Mouse (Mus musculus): Measurements from ENCODE around the gene Etv2. TPM values are rescaled to one million over a fixed set of nuclear protein-coding genes. Genes with fewer than 3 reads are reported as not detected.

The Etv2 gene
- polyA plus RNA-seq (2014; fragmentation: Illumina TruSeq; extraction: RNeasy Lipid Tissue Mini Kit (QIAGEN cat#74804); ENCODE audit: low read depth, low replicate concordance) = not detected

DNA sequence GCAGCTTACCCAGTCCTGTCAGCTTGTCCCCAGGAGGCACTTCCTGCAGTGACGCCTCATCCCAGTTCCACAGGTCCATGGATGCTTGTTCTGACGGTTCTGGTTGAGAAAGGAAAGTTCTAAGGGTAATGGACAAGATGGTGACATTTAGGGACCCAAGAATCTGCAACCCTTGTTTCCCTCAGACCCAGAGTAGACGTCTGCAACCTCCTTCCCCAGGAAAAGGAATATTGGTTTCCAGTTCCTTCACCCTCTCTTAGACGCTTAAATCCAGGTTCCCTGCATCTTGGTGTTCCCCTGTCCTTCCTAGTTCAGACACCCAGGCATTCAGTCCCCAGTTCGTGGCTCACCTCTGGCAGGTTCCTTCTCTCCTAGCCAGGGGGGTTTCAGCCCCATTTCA, at the start of gene Etv2:
Gene Etv2 (minus strand): TSS at position 101 of the 400 bp plus-strand sequence.

DNA sequence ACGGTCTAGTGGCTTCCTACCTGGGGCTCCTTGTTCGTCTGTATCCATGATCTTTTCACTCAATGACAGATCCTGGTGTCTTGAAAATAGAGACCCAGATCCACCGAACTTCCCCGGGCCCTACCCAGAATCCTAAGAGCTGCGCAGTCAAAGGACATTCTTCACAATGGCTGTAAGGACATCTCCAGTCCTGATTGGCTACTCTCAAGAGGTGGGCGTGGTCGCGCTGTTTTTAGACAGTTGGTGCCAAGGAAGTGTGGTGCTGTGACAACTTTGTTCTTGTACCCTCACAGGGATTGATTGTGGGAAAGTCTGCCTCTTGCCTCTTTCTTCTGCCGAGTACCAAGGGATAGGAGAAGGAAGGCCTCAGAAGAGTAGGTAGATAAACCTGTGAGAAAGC, 35.8 kb upstream of the Etv2 start, which contains the start of gene Pmis2:
Gene Pmis2 (minus strand): TSS at position 126 of the 400 bp plus-strand sequence.

DNA sequence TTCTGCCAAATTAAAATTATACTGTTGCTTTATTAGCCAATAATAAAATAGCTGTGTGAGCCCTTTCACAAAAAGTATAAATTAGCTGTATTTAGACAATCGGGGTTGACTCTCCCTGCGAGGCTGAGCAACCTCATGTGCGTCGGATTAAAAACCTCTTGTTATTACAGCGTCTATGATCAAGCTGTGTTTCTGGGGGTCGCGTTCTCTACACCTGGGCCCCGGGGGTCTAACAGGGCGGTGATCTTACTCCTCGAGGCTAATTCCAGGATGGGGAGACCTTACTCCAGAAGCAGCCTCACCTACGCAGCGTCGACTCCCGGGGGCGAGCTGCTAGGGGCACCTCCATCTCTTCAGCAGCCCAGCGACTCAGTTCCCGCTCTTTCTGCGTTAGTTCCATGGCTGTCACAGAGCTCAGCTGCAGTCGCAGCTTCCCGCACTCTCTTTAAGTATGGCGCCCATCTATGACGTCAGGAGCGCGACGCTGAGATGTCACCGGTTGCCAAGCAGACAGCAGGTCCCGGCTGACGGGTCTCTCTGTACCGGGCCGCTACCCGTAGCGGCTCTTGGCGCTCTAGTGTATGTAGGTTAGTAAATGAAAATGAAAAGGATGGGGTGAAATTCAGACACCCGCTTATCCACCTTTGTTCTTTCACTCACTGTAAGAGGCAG, 29.0 kb upstream of the Etv2 start, which contains the start of gene Haus5:
Gene Haus5 (minus strand): TSS at position 466 of the 672 bp plus-strand sequence.

DNA sequence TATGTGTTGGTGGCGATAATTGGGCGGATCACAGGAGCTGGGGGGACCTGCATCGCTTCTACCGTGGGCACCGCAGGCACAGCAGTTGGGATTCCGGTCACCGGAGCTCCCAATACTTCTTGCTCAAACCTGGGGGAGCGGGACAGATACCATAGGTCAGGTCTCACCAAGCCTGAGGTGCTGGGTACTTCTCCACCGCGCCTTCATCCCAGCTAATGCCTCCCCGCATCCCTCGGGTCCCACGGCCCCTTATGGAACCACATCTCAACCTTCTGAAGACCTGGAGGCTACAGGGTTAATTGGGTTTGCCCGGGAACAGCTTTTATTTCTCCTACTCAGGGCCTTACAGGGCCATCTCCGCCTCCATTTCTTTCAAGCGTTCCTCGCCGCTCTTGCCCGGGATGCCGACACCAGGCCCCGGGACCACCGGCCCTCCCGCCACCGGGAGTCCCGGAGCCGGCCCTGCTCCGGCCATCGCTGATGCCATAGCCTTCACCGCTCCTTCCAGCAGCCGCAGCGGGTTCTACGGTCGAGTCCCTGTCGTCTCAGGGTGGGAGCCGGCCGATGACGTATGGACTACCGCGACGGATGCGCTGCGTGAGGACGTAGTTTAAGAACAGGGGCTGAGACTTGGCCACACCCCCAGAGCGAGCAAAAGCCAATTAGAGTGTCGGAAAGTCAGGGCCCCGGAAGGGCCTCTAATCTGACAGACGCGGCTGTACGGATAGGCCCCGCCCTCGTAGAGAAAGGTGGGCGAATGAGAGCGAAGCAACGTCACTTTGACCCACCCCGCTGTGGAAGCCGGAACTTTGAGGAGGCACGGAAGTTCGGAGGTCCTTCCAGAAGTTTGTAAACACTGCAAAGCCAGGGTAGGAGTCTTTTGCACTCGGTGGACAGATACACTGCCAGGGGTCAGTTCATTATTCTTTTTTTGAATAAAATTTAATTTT, 14.2 kb upstream of the Etv2 start, which contains the start of gene Rbm42:
Gene Rbm42 (minus strand): TSS at position 727 of the 950 bp plus-strand sequence.

GRCm38 (mm10) chr7:30625530-30626384, 9.9 kb downstream of the Etv2 start, which contains the start of gene Cox6b1:
Gene Cox6b1 (minus strand): TSS chr7:30626151.

DNA sequence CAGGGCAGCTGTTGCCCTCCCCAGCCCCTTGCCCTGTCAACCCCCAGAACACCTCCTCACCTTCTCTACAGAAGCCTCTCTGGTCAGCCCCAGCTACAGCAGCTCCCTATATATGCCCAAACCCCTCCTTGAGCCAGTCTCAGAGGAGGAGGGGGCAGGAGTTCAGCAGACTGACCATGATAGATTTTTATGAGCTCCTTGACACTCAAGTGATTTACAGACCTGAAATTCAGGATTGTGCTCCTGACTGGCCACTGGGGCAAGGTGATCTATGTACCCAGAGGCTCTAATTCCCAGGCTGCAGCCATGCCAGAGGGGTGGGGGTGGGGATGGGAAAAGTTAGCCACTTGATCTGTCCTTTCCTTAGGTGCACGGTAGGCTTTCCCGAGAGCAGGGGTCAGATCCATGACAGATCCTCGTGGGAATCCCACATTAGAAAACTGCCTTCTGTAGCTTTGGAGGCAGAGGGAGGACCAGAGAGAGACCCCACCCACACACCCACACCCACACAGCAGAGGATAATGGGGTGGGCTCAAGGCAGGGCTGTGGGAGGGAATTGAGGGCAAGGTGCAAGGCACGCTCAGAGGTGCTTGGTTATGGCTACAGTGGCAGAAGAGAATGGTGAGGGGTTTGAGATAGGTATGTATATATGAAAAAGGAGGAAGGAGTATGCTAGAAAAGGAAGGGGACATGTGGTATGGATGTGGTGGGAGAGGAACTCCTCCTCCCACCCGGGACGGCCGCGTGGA, 22.8 kb downstream of the Etv2 start, which contains the start of gene Upk1a:
Gene Upk1a (minus strand): TSS at position 194 of the 749 bp plus-strand sequence.

GRCm38 (mm10) chr7:30598786-30599185, 36.9 kb downstream of the Etv2 start, which contains the start of gene Zbtb32:
Gene Zbtb32 (minus strand): TSS chr7:30598909.

GRCm38 (mm10) chr7:30588676-30589434, 46.8 kb downstream of the Etv2 start, which contains the start of gene Kmt2b:
Gene Kmt2b (minus strand): TSS chr7:30588726.

Other genes with a start within 250 kb of the Etv2 start
- gene Tyrobp, start 222.1 kb downstream of the Etv2 start, polyA plus RNA-seq (2014; fragmentation: Illumina TruSeq; extraction: RNeasy Lipid Tissue Mini Kit (QIAGEN cat#74804); ENCODE audit: low read depth, low replicate concordance) = 6.5 TPM
- not detected for gene Hcst, start 216.0 kb downstream of the Etv2 start, polyA plus RNA-seq (2014; fragmentation: Illumina TruSeq; extraction: RNeasy Lipid Tissue Mini Kit (QIAGEN cat#74804); ENCODE audit: low read depth, low replicate concordance)
- gene Nfkbid, start 214.1 kb downstream of the Etv2 start, polyA plus RNA-seq (2014; fragmentation: Illumina TruSeq; extraction: RNeasy Lipid Tissue Mini Kit (QIAGEN cat#74804); ENCODE audit: low read depth, low replicate concordance) = not detected
- gene Aplp1, start 190.3 kb downstream of the Etv2 start, polyA plus RNA-seq (2014; fragmentation: Illumina TruSeq; extraction: RNeasy Lipid Tissue Mini Kit (QIAGEN cat#74804); ENCODE audit: low read depth, low replicate concordance) = not detected
- not detected for gene Kirrel2, start 178.2 kb downstream of the Etv2 start, polyA plus RNA-seq (2014; fragmentation: Illumina TruSeq; extraction: RNeasy Lipid Tissue Mini Kit (QIAGEN cat#74804); ENCODE audit: low read depth, low replicate concordance)
- not detected for gene Nphs1, start 177.5 kb downstream of the Etv2 start, polyA plus RNA-seq (2014; fragmentation: Illumina TruSeq; extraction: RNeasy Lipid Tissue Mini Kit (QIAGEN cat#74804); ENCODE audit: low read depth, low replicate concordance)
- gene Prodh2, start 142.2 kb downstream of the Etv2 start, polyA plus RNA-seq (2014; fragmentation: Illumina TruSeq; extraction: RNeasy Lipid Tissue Mini Kit (QIAGEN cat#74804); ENCODE audit: low read depth, low replicate concordance) = 10.0 TPM
- gene Arhgap33, start 100.8 kb downstream of the Etv2 start, polyA plus RNA-seq (2014; fragmentation: Illumina TruSeq; extraction: RNeasy Lipid Tissue Mini Kit (QIAGEN cat#74804); ENCODE audit: low read depth, low replicate concordance) = not detected
- gene Hspb6, start 83.7 kb downstream of the Etv2 start, polyA plus RNA-seq (2014; fragmentation: Illumina TruSeq; extraction: RNeasy Lipid Tissue Mini Kit (QIAGEN cat#74804); ENCODE audit: low read depth, low replicate concordance) = 13.0 TPM
- 0.34 TPM for gene Proser3, start 83.6 kb downstream of the Etv2 start, polyA plus RNA-seq (2014; fragmentation: Illumina TruSeq; extraction: RNeasy Lipid Tissue Mini Kit (QIAGEN cat#74804); ENCODE audit: low read depth, low replicate concordance)
- gene Lin37, start 76.0 kb downstream of the Etv2 start, polyA plus RNA-seq (2014; fragmentation: Illumina TruSeq; extraction: RNeasy Lipid Tissue Mini Kit (QIAGEN cat#74804); ENCODE audit: low read depth, low replicate concordance) = 5.1 TPM
- 14.8 TPM for gene U2af1l4, start 72.6 kb downstream of the Etv2 start, polyA plus RNA-seq (2014; fragmentation: Illumina TruSeq; extraction: RNeasy Lipid Tissue Mini Kit (QIAGEN cat#74804); ENCODE audit: low read depth, low replicate concordance)
- 1.6 TPM for gene Gm49396, start 72.5 kb downstream of the Etv2 start, polyA plus RNA-seq (2014; fragmentation: Illumina TruSeq; extraction: RNeasy Lipid Tissue Mini Kit (QIAGEN cat#74804); ENCODE audit: low read depth, low replicate concordance)
- 23.8 TPM for gene Psenen, start 72.2 kb downstream of the Etv2 start, polyA plus RNA-seq (2014; fragmentation: Illumina TruSeq; extraction: RNeasy Lipid Tissue Mini Kit (QIAGEN cat#74804); ENCODE audit: low read depth, low replicate concordance)
- gene Igflr1, start 70.4 kb downstream of the Etv2 start, polyA plus RNA-seq (2014; fragmentation: Illumina TruSeq; extraction: RNeasy Lipid Tissue Mini Kit (QIAGEN cat#74804); ENCODE audit: low read depth, low replicate concordance) = not detected
- gene Kmt2b, start 47.1 kb downstream of the Etv2 start, polyA plus RNA-seq (2014; fragmentation: Illumina TruSeq; extraction: RNeasy Lipid Tissue Mini Kit (QIAGEN cat#74804); ENCODE audit: low read depth, low replicate concordance) = 2.6 TPM
- not detected for gene Zbtb32, start 36.9 kb downstream of the Etv2 start, polyA plus RNA-seq (2014; fragmentation: Illumina TruSeq; extraction: RNeasy Lipid Tissue Mini Kit (QIAGEN cat#74804); ENCODE audit: low read depth, low replicate concordance)
- gene Upk1a, start 23.0 kb downstream of the Etv2 start, polyA plus RNA-seq (2014; fragmentation: Illumina TruSeq; extraction: RNeasy Lipid Tissue Mini Kit (QIAGEN cat#74804); ENCODE audit: low read depth, low replicate concordance) = not detected
- gene Cox6b1, start 9.7 kb downstream of the Etv2 start, polyA plus RNA-seq (2014; fragmentation: Illumina TruSeq; extraction: RNeasy Lipid Tissue Mini Kit (QIAGEN cat#74804); ENCODE audit: low read depth, low replicate concordance) = 967 TPM
- gene Rbm42, start 14.5 kb upstream of the Etv2 start, polyA plus RNA-seq (2014; fragmentation: Illumina TruSeq; extraction: RNeasy Lipid Tissue Mini Kit (QIAGEN cat#74804); ENCODE audit: low read depth, low replicate concordance) = 0.50 TPM
- 0.93 TPM for gene Haus5, start 29.1 kb upstream of the Etv2 start, polyA plus RNA-seq (2014; fragmentation: Illumina TruSeq; extraction: RNeasy Lipid Tissue Mini Kit (QIAGEN cat#74804); ENCODE audit: low read depth, low replicate concordance)
- gene Pmis2, start 35.8 kb upstream of the Etv2 start, polyA plus RNA-seq (2014; fragmentation: Illumina TruSeq; extraction: RNeasy Lipid Tissue Mini Kit (QIAGEN cat#74804); ENCODE audit: low read depth, low replicate concordance) = not detected
- gene 2200002J24Rik, start 63.1 kb upstream of the Etv2 start, polyA plus RNA-seq (2014; fragmentation: Illumina TruSeq; extraction: RNeasy Lipid Tissue Mini Kit (QIAGEN cat#74804); ENCODE audit: low read depth, low replicate concordance) = not detected
- 0.21 TPM for gene Atp4a, start 76.4 kb upstream of the Etv2 start, polyA plus RNA-seq (2014; fragmentation: Illumina TruSeq; extraction: RNeasy Lipid Tissue Mini Kit (QIAGEN cat#74804); ENCODE audit: low read depth, low replicate concordance)
- gene Tmem147, start 93.7 kb upstream of the Etv2 start, polyA plus RNA-seq (2014; fragmentation: Illumina TruSeq; extraction: RNeasy Lipid Tissue Mini Kit (QIAGEN cat#74804); ENCODE audit: low read depth, low replicate concordance) = 28.3 TPM
- not detected for gene Gapdhs, start 107.8 kb upstream of the Etv2 start, polyA plus RNA-seq (2014; fragmentation: Illumina TruSeq; extraction: RNeasy Lipid Tissue Mini Kit (QIAGEN cat#74804); ENCODE audit: low read depth, low replicate concordance)
- not detected for gene Sbsn, start 115.6 kb upstream of the Etv2 start, polyA plus RNA-seq (2014; fragmentation: Illumina TruSeq; extraction: RNeasy Lipid Tissue Mini Kit (QIAGEN cat#74804); ENCODE audit: low read depth, low replicate concordance)
- gene Dmkn, start 127.9 kb upstream of the Etv2 start, polyA plus RNA-seq (2014; fragmentation: Illumina TruSeq; extraction: RNeasy Lipid Tissue Mini Kit (QIAGEN cat#74804); ENCODE audit: low read depth, low replicate concordance) = not detected
- not detected for gene Krtdap, start 152.0 kb upstream of the Etv2 start, polyA plus RNA-seq (2014; fragmentation: Illumina TruSeq; extraction: RNeasy Lipid Tissue Mini Kit (QIAGEN cat#74804); ENCODE audit: low read depth, low replicate concordance)
- gene Ffar2, start 187.9 kb upstream of the Etv2 start, polyA plus RNA-seq (2014; fragmentation: Illumina TruSeq; extraction: RNeasy Lipid Tissue Mini Kit (QIAGEN cat#74804); ENCODE audit: low read depth, low replicate concordance) = not detected
- not detected for gene Ffar3, start 220.3 kb upstream of the Etv2 start, polyA plus RNA-seq (2014; fragmentation: Illumina TruSeq; extraction: RNeasy Lipid Tissue Mini Kit (QIAGEN cat#74804); ENCODE audit: low read depth, low replicate concordance)
- not detected for gene Ffar1, start 225.7 kb upstream of the Etv2 start, polyA plus RNA-seq (2014; fragmentation: Illumina TruSeq; extraction: RNeasy Lipid Tissue Mini Kit (QIAGEN cat#74804); ENCODE audit: low read depth, low replicate concordance)
- gene Cd22, start 244.5 kb upstream of the Etv2 start, polyA plus RNA-seq (2014; fragmentation: Illumina TruSeq; extraction: RNeasy Lipid Tissue Mini Kit (QIAGEN cat#74804); ENCODE audit: low read depth, low replicate concordance) = 0.79 TPM

Data from liver, adult 10 weeks (tissue).